Mouse (Mus musculus) liver, embryonic 14.5 days (tissue): Measurements from ENCODE around the gene Susd4. TPM values are rescaled to one million over a fixed set of nuclear protein-coding genes. Genes with fewer than 3 reads are reported as not detected.
A peak's percentile ranks its signal among the peaks of the same experiment; 100 is the strongest.

Source experiments
- ATAC-seq: fragments of 200-750 bp; cut with Nextera tagmentation; 2 replicates; pipeline ENCODE4 v1.8.0; 2017; ENCODE audit warnings: moderate number of reproducible peaks, mild to moderate bottlenecking, moderate library complexity; ENCODE audit not compliant: insufficient read depth
- DNase-seq, 3 experiments: peaks; one replicate each; pipeline ENCODE4 v3.0.0-alpha.2; 2012 to 2013; ENCODE audit warnings: low read depth in 3 of 3, low spot score in 3 of 3
- H3K27ac ChIP-seq: fragments of 300-500 bp; sonication (generic); 2 replicates; pipeline ENCODE4 v1.5.1; 2014; ENCODE audit warnings: moderate library complexity, mild to moderate bottlenecking, control low read depth, inconsistent platforms
- H3K27me3 ChIP-seq: fragments of 300-500 bp; sonication (generic); 2 replicates; pipeline ENCODE4 v1.6.1; 2014; ENCODE audit warnings: mild to moderate bottlenecking, low read length, moderate library complexity; ENCODE audit not compliant: control insufficient read depth, insufficient read depth
- H3K36me3 ChIP-seq: fragments of 300-500 bp; sonication (generic); replicated peaks from 2 replicates; pipeline ENCODE4 v1.6.1; 2014; ENCODE audit warnings: low read depth; ENCODE audit not compliant: control insufficient read depth, insufficient read depth
- H3K4me1 ChIP-seq, 2 experiments: fragments of 200-500 bp in 1 of 2; fragments of 300-500 bp in 1 of 2; sonication (generic) in 1 of 2; replicated peaks; 2 replicates each; pipeline ENCODE4 v1.6.1; 2012 to 2014; ENCODE audit warnings: antibody characterized with exemption in 1 of 2, inconsistent platforms in 1 of 2, low read length in 1 of 2; ENCODE audit not compliant: control insufficient read depth in 2 of 2, insufficient read depth in 2 of 2
- H3K4me2 ChIP-seq: fragments of 300-500 bp; sonication (generic); 2 replicates; pipeline ENCODE4 v1.6.1; 2014; ENCODE audit warnings: low read depth, mild to moderate bottlenecking, control low read depth, moderate library complexity
- H3K4me3 ChIP-seq, 2 experiments: fragments of 200-500 bp in 1 of 2; fragments of 300-500 bp in 1 of 2; sonication (generic) in 1 of 2; 2 replicates each; pipeline ENCODE4 v1.5.1; 2012 to 2014; ENCODE audit warnings: low read depth in 2 of 2, low read length in 2 of 2, mild to moderate bottlenecking in 2 of 2, control low read depth in 1 of 2, inconsistent platforms in 1 of 2, moderate library complexity in 1 of 2; ENCODE audit not compliant: insufficient read depth in 1 of 2
- H3K9ac ChIP-seq: fragments of 300-500 bp; sonication (generic); replicated peaks from 2 replicates; pipeline ENCODE4 v1.6.1; 2014; ENCODE audit warnings: mild to moderate bottlenecking, control low read depth, moderate library complexity
- H3K9me3 ChIP-seq: fragments of 300-500 bp; sonication (generic); 2 replicates; pipeline ENCODE4 v1.6.1; 2016; ENCODE audit warnings: low read length, mixed read lengths; ENCODE audit not compliant: control insufficient read depth
- CTCF ChIP-seq: IDR thresholded peaks from 2 replicates; pipeline ENCODE4 v1.5.1; 2016; ENCODE audit warnings: antibody characterized with exemption, low read depth, control low read depth
- EP300 ChIP-seq: IDR thresholded peaks from 2 replicates; pipeline ENCODE4 v1.6.1; 2016; ENCODE audit warnings: antibody characterized with exemption, low read depth
- WGBS: fragments of 180-500 bp; shearing (Covaris S2); extraction: QIAGEN DNeasy Blood & Tissue Kit; methylation state at CpG from one replicate; pipeline ENCODE4 v1.1.7; 2014; ENCODE audit not compliant: insufficient replicate concordance; 5-methylcytosine and 5-hydroxymethylcytosine counted together
- polyA plus RNA-seq, 2 experiments: library from polyadenylated mRNA; depleted of rRNA in 1 of 2; stranded (reverse) in 1 of 2; unstranded in 1 of 2; fragments of >200 nt; fragmentation: Nextera tagmentation in 1 of 2; extraction: Ambion mirVana in 1 of 2; gene quantifications; 2 replicates each; pipeline versions ENCODE4 v1.2.1 to v1.2.3; 2012 to 2014

Gene Susd4
- polyA plus RNA-seq, 2 experiments, result 0.60 to 0.74 TPM

- DNase-seq (no peak), ATAC-seq (no peak)
- 65% methylated on average over 13 of the region's 13 CpGs for WGBS
- Histone ChIP-seq H3K27me3 (no peaks in the 10 kb centered on the region), H3K4me1 (no peaks in the 10 kb centered on the region), H3K4me2 (no peak overlapping the region), H3K27ac (no peak overlapping the region), H3K4me3 (no peak overlapping the region), H3K36me3 (no peaks in the 10 kb centered on the region), H3K9ac (no peak overlapping the region), H3K9me3 (no peaks in the 10 kb centered on the region)
- TF ChIP-seq EP300 (no peak), CTCF (no peak)
These were observed 93.0 kb downstream of the Susd4 start for GRCm38 (mm10) chr1:182856636-182857035.

DNA sequence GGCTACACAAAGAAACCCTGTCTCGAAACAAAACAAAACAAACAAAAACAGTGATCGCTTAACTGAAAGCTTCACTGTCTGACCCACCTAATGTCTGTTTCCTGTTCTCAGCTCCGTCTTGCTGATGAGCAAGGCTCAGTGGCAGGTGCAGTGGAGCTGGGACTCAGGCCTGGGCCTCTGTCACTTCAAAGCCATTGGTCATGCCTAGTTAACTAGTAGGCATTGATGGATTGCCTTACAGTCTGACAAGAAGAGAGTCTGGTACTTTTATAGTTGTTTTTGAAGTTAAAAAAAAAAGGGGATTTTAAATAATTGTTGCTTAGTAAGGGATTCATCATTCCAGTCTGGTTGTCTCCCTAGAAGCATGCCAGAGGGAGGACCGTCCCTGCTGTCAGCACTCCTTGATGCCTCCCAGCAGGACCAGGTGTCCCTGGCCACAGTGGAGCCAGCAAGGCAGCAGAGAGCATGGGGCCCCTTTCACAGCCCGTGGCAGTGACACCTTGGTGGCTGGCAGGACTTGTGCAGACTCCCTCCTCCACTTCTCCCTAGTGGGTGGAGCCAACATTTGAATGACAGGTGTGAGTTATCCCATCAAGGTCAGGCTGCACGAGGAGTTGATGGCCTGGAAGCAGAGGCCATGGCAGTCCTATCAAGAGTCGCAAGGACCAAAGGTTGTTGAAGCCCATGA is 98.2 kb downstream of the Susd4 start:
- TF ChIP-seq CTCF (no peak), EP300 (no peak)

GRCm38 (mm10) chr1:182863396-182863795 is 99.7 kb downstream of the Susd4 start:
- ATAC-seq (no peak), DNase-seq (no peak)
- H3K4me2 ChIP-seq, result no peak overlapping the region
- H3K9ac ChIP-seq, result no peak overlapping the region
- 66% methylated on average over 6 of the region's 6 CpGs for WGBS
- no peaks in the 10 kb centered on the region for H3K9me3 ChIP-seq
- H3K27ac ChIP-seq, result no peak overlapping the region
- H3K27me3 ChIP-seq, result no peaks in the 10 kb centered on the region
- H3K4me1 ChIP-seq, result no peaks in the 10 kb centered on the region
- H3K36me3 ChIP-seq, result no peaks in the 10 kb centered on the region
- no peak for TF ChIP-seq CTCF
- TF ChIP-seq EP300, result no peak
- H3K4me3 ChIP-seq, result no peak overlapping the region

More for the DNA sequence above, 98.2 kb downstream of the Susd4 start:
- no peak overlapping the region for H3K27ac ChIP-seq
- 42% methylated on average over 7 of the region's 7 CpGs for WGBS
- no peaks in the 10 kb centered on the region for H3K4me1 ChIP-seq
- DNase-seq (no peak), ATAC-seq (no peak)
- H3K9ac ChIP-seq, result no peak overlapping the region
- no peak overlapping the region for H3K4me2 ChIP-seq
- no peaks in the 10 kb centered on the region for H3K27me3 ChIP-seq
- H3K4me3 ChIP-seq, result no peak overlapping the region
- H3K9me3 ChIP-seq, result no peaks in the 10 kb centered on the region
- no peaks in the 10 kb centered on the region for H3K36me3 ChIP-seq

GRCm38 (mm10) chr1:182867886-182868285 is 104.2 kb downstream of the Susd4 start:
- DNase-seq (no peak), ATAC-seq (no peak)
- TF ChIP-seq CTCF, result no peak
- Histone ChIP-seq H3K4me2 (no peak overlapping the region), H3K9me3 (no peaks in the 10 kb centered on the region), H3K9ac (no peak overlapping the region), H3K4me3 (no peak overlapping the region), H3K27ac (no peak overlapping the region), H3K36me3 (no peaks in the 10 kb centered on the region), H3K4me1 (no peaks in the 10 kb centered on the region), H3K27me3 (no peaks in the 10 kb centered on the region)
- WGBS, result 69% methylated on average over 3 of the region's 3 CpGs

DNA sequence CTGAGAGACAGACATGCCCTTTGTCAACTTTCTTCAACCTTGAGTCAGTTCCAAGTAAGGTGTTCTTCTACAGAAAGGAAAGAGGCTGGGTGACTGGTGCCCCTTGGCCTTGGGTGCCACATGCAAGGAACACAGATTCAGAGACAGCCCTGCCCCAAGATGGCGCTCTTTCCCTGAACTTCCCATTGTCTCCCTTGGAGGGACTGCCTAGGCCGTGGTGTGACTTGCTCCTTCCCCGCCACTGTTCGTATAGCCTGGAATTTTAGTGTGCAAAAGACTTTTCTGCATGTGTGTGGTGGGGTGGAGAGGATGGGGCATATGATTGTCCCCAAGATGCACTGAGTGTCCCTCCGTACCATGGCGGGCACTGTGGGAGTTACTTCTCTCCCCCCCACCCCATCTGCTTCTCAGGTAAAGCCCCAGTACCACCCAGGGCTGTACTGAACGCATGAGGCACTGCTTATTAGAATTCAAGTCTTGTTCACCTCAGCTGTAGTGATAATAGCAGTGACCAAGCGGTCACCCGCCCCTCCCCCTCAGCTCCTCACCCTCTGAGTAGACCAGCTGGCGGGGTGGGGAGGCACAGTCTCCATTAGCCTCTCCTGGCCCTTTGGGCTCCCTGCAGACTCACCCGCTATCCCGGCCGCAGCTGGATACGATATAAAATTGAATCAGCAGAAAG is 104.9 kb downstream of the Susd4 start:
- DNase-seq, result peak in 2 of 3 experiments; percentile 6 to 7
- no peak for ATAC-seq
- peak; percentile 66 for TF ChIP-seq CTCF
- TF ChIP-seq EP300, result no peak
- H3K4me2 ChIP-seq, result no peak overlapping the region
- H3K27me3 ChIP-seq, result no peaks in the 10 kb centered on the region
- no peaks in the 10 kb centered on the region for H3K9me3 ChIP-seq
- 64% methylated on average over 14 of the region's 14 CpGs for WGBS
- no peaks in the 10 kb centered on the region for H3K36me3 ChIP-seq
- no peaks in the 10 kb centered on the region for H3K4me1 ChIP-seq
- H3K4me3 ChIP-seq, result no peak overlapping the region
- H3K27ac ChIP-seq, result no peak overlapping the region
- H3K9ac ChIP-seq, result no peak overlapping the region
